Mouse (Mus musculus) hindbrain, embryonic 12.5 days (tissue): ENCODE measurements around the gene Wwtr1. TPM values are rescaled to one million over a fixed set of nuclear protein-coding genes. Genes with fewer than 3 reads are reported as not detected.

ENCODE experiments used
- ATAC-seq: fragments of 200-750 bp; cut with Nextera tagmentation; 2 replicates; pipeline ENCODE4 v1.8.0; 2017; ENCODE audit warnings: moderate TSS enrichment; ENCODE audit not compliant: low FRiP score
- H3K27ac ChIP-seq: fragments of 300-500 bp; sonication (generic); 2 replicates; pipeline ENCODE4 v1.5.1; 2016; ENCODE audit warnings: mild to moderate bottlenecking
- H3K27me3 ChIP-seq: fragments of 300-500 bp; sonication (generic); 2 replicates; pipeline ENCODE4 v1.6.1; 2016; ENCODE audit warnings: mild to moderate bottlenecking
- H3K36me3 ChIP-seq: fragments of 300-500 bp; sonication (generic); 2 replicates; pipeline ENCODE4 v1.6.1; 2016; ENCODE audit warnings: mild to moderate bottlenecking
- H3K4me1 ChIP-seq: fragments of 300-500 bp; sonication (generic); 2 replicates; pipeline ENCODE4 v1.6.1; 2016
- H3K4me2 ChIP-seq: fragments of 300-500 bp; sonication (generic); replicated peaks from 2 replicates; pipeline ENCODE4 v1.6.1; 2016; ENCODE audit warnings: mild to moderate bottlenecking
- H3K4me3 ChIP-seq: fragments of 300-500 bp; sonication (generic); 2 replicates; pipeline ENCODE4 v1.5.1; 2016; ENCODE audit warnings: mild to moderate bottlenecking
- H3K9ac ChIP-seq: fragments of 300-500 bp; sonication (generic); 2 replicates; pipeline ENCODE4 v1.6.1; 2016; ENCODE audit warnings: mild to moderate bottlenecking, moderate library complexity
- H3K9me3 ChIP-seq: fragments of 300-500 bp; sonication (generic); replicated peaks from 2 replicates; pipeline ENCODE4 v1.6.1; 2016; ENCODE audit warnings: mild to moderate bottlenecking
- WGBS: fragments of 180-500 bp; shearing (Covaris S2); methylation state at CpG from one replicate; pipeline ENCODE4 v1.1.7; 2016; 5-methylcytosine and 5-hydroxymethylcytosine counted together
- polyA plus RNA-seq: library from polyadenylated mRNA; unstranded; fragments of >200 nt; fragmentation: Nextera tagmentation; extraction: Ambion mirVana; gene quantifications from 2 replicates; pipeline ENCODE4 v1.2.1, GENCODE M21; 2016

Gene Wwtr1
- polyA plus RNA-seq, 1 experiment from 2014 or later = 14.2 TPM

DNA sequence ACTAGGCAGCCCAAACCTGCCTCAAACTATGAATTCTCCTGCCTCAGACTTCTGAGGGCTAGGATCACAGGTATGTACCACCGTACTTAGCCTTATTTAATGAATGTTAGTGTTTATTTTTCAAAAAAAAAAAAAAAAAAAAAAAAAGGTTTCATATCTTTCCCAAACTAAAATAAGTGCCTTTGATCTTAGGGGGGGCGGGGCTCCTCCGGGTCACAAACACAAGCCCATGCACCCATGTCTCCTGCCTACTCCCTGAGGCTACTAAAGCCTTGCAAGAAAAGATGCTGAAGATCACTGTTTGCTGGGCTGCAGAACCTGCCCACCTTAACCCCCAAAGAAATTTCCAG, 20.8 kb downstream of the Wwtr1 start:
- Histone ChIP-seq H3K4me1 (no peaks in the 10 kb centered on the region), H3K9me3 (no peaks in the 10 kb centered on the region), H3K9ac (no peak overlapping the region), H3K4me3 (no peak overlapping the region), H3K27ac (no peak overlapping the region), H3K27me3 (no peaks in the 10 kb centered on the region), H3K4me2 (no peak overlapping the region), H3K36me3 (no peaks in the 10 kb centered on the region)
- WGBS = 89% methylated on average over 3 of the region's 3 CpGs
- no peak for ATAC-seq

DNA sequence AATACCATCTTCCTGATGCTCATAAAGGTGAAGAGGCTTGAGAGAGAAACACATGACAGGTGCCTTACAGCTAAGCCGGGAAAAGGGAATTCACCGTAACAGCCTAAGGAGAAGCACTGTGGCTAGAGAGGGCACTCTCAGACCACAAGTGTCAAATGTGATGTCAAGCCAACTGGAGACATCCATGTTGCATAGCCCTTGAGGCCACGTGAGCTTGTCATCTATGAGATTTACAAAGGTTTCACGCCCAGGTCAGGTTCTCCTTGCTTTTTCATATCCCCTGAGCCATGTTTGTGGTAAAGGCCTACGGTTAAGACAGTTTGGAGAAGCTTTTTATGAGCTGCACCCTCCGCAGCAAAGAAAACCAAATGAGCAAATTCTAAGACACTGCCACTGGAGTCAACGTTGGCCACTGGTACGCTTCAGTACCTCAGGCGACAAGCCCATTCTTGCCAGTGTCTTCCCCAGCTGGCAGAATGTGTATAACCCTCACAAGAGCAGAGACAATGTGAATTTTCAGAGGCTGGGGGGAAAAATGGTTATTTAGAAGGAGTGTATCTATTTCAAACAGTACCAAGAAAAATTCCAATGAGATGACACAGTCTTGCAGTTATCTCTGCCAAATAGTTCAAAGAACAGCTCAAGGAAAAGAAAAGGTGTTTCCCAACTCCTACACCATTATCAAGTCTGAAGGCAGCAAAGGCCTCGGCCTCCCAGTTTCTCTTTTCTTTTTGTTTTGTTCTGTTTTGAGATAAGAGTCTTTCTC, 21.4 kb downstream of the Wwtr1 start:
- ATAC-seq = no peak
- H3K9me3 ChIP-seq = no peaks in the 10 kb centered on the region
- WGBS = 93% methylated on average over 10 of the region's 10 CpGs
- no peak overlapping the region for H3K4me2 ChIP-seq
- no peaks in the 10 kb centered on the region for H3K27me3 ChIP-seq
- H3K9ac ChIP-seq = no peak overlapping the region
- H3K4me3 ChIP-seq = no peak overlapping the region
- no peaks in the 10 kb centered on the region for H3K36me3 ChIP-seq
- H3K4me1 ChIP-seq = no peaks in the 10 kb centered on the region
- no peak overlapping the region for H3K27ac ChIP-seq

DNA sequence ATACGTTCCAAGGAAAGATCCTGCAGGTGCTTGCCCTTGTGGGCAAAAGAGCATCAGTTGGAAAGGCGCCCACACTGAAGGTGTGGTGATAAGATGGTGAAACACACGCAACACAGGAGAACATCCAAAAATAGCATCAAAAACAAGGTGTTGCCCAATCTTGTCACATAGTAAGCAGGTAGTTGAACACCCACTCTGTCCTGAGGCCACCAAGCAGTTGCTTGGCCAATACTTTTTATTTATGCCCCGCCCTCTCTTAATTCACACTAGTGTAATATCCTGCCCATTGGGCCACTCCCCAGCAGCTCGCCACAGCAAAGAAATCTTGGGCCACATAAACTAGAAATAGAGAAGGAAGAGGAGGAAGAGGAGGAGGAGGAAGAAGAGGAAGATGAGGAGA, 22.6 kb downstream of the Wwtr1 start:
- Histone ChIP-seq H3K4me2 (no peak overlapping the region), H3K36me3 (no peaks in the 10 kb centered on the region), H3K4me3 (no peak overlapping the region), H3K27ac (no peak overlapping the region), H3K27me3 (no peaks in the 10 kb centered on the region), H3K9me3 (no peaks in the 10 kb centered on the region), H3K4me1 (no peaks in the 10 kb centered on the region), H3K9ac (no peak overlapping the region)
- no peak for ATAC-seq
- 94% methylated on average over 5 of the region's 5 CpGs for WGBS

GRCm38 (mm10) chr3:57551210-57551609, 24.5 kb downstream of the Wwtr1 start:
- Histone ChIP-seq H3K27ac (no peak overlapping the region), H3K9me3 (no peaks in the 10 kb centered on the region), H3K4me1 (peaks cover 9% of the 10 kb centered on the region; the same call in 1 of the 2 replicates), H3K27me3 (no peaks in the 10 kb centered on the region), H3K9ac (no peak overlapping the region), H3K36me3 (no peaks in the 10 kb centered on the region), H3K4me3 (no peak overlapping the region), H3K4me2 (no peak overlapping the region)
- ATAC-seq = no peak
- WGBS = 79% methylated on average over 2 of the region's 2 CpGs

DNA sequence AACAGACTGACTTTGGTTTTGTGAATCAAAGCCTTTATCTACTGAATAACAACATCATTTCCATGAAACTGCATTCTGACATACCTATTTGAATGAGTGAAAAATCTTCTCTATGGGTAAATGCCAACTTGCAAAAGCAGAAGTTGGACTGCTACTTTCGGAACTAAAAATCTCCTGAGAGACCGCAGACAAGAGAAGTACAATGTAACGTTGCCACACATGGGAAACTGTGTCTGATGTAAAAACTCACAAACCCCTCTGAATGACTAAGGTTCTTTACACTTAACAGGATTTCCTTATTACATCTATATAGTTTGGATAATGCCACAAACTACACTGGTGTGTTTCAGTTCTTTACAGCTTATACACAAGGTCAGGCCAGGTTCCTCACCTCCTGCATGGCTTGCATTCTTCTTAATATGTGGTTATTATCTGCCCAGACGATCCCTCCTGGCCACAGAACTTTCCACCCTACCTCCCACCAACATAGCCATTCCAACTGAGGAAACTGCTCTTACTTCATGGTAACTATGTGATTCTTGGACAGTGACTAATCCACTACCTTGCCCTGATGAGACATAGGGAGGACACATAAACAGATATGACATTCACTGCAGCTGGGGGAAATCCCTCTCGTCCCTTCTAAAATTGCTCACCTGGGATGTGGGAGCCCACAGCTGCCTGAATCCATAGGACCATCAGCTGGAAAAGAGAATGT, 25.1 kb downstream of the Wwtr1 start:
- Histone ChIP-seq H3K4me1 (peaks cover 9% of the 10 kb centered on the region; the same call in 1 of the 2 replicates), H3K4me2 (no peak overlapping the region), H3K9ac (no peak overlapping the region), H3K27ac (no peak overlapping the region), H3K9me3 (no peaks in the 10 kb centered on the region), H3K4me3 (no peak overlapping the region), H3K36me3 (no peaks in the 10 kb centered on the region), H3K27me3 (no peaks in the 10 kb centered on the region)
- WGBS = 86% methylated on average over 5 of the region's 5 CpGs
- no peak for ATAC-seq

DNA sequence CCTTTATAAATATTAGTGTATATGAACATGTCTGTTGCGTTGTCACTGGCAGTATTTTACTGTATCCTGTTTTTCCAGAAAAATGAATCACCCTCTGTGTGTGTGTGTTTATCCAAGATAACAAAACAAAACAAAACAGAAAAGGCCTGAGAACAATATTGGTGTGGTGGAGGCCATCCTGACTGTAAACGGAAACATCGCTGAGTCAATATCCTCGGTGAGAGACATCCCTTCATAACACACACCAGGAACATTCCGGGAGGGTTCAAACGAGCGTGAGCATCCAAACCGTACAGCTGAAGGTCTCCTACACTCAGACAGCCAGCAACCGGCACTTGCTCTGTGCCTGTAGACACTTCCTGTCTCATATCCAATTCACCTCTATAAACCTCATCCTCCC, 31.6 kb downstream of the Wwtr1 start:
- no peak overlapping the region for H3K4me2 ChIP-seq
- no peak for ATAC-seq
- no peaks in the 10 kb centered on the region for H3K36me3 ChIP-seq
- H3K27ac ChIP-seq = no peak overlapping the region
- H3K27me3 ChIP-seq = no peaks in the 10 kb centered on the region
- no peaks in the 10 kb centered on the region for H3K9me3 ChIP-seq
- no peak overlapping the region for H3K4me3 ChIP-seq
- H3K4me1 ChIP-seq = peaks cover 9% of the 10 kb centered on the region; the same call in 1 of the 2 replicates
- H3K9ac ChIP-seq = no peak overlapping the region
- WGBS = 91% methylated on average over 9 of the region's 9 CpGs

GRCm38 (mm10) chr3:57542848-57543380, 32.8 kb downstream of the Wwtr1 start:
- H3K27me3 ChIP-seq = no peaks in the 10 kb centered on the region

DNA sequence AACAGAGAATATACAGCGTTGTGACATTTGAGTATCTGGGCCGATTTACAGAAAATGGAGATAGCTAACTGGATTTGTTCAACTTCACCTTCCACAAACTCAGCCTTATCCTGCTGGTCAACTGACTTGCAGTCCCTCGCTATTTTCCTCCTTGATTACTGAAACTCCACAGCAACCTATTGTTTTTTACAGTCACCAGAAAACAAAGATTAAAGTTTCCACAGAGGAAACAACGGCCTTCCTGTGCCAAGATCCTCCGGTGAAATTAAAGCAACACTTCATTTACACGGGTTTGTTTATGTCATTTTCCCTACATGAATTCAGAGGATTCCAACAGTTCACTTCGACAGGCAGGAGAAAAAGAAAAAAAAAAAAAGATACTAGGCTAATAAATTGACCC, 34.5 kb downstream of the Wwtr1 start:
- Histone ChIP-seq H3K9ac (no peak overlapping the region), H3K27me3 (no peaks in the 10 kb centered on the region), H3K4me3 (no peak overlapping the region), H3K4me2 (no peak overlapping the region), H3K27ac (no peak overlapping the region), H3K4me1 (no peaks in the 10 kb centered on the region), H3K36me3 (no peaks in the 10 kb centered on the region), H3K9me3 (no peaks in the 10 kb centered on the region)
- WGBS = 79% methylated on average over 7 of the region's 7 CpGs
- ATAC-seq = no peak

More at GRCm38 (mm10) chr3:57542848-57543380, 32.8 kb downstream of the Wwtr1 start:
- no peaks in the 10 kb centered on the region for H3K9me3 ChIP-seq
- peaks cover 9% of the 10 kb centered on the region; the same call in 1 of the 2 replicates for H3K4me1 ChIP-seq
- H3K4me3 ChIP-seq = no peak overlapping the region
- no peak for ATAC-seq
- no peak overlapping the region for H3K4me2 ChIP-seq
- H3K9ac ChIP-seq = no peak overlapping the region
- no peaks in the 10 kb centered on the region for H3K36me3 ChIP-seq
- H3K27ac ChIP-seq = no peak overlapping the region

DNA sequence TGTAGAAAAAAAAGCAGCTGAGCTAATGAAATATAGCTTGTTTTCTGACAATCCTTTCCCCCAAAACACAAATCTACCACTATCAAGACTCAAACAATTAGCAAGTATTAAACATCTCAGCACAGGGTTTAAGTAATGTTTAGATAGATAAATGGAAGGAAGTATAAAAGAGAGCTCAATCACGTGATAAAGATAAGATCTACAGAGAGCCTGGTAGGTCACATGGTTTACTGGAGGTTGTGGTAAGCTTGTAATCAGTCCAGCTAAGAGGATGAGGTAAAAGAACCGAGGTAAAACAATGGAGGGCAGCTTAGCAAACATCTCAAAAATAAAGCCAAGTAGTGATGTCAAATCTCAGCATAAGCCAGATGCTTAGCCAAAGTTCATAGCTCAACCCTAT, 35.2 kb downstream of the Wwtr1 start:
- no peak for ATAC-seq
- Histone ChIP-seq H3K36me3 (no peaks in the 10 kb centered on the region), H3K4me2 (no peak overlapping the region)

GRCm38 (mm10) chr3:57535483-57536185, 40.1 kb downstream of the Wwtr1 start:
- no peaks in the 10 kb centered on the region for H3K36me3 ChIP-seq
- no peak overlapping the region for H3K4me2 ChIP-seq
- H3K4me1 ChIP-seq = peaks cover 4% of the 10 kb centered on the region; the same call in 1 of the 2 replicates
- no peak overlapping the region for H3K27ac ChIP-seq
- H3K27me3 ChIP-seq = no peaks in the 10 kb centered on the region
- no peak for ATAC-seq
- no peaks in the 10 kb centered on the region for H3K9me3 ChIP-seq
- H3K9ac ChIP-seq = no peak overlapping the region
- no peak overlapping the region for H3K4me3 ChIP-seq
- 75% methylated on average over 13 of the region's 13 CpGs for WGBS

More for the DNA sequence above, 35.2 kb downstream of the Wwtr1 start:
- WGBS = 66% methylated on average over 2 of the region's 2 CpGs
- Histone ChIP-seq H3K9me3 (no peaks in the 10 kb centered on the region), H3K4me1 (peaks cover 4% of the 10 kb centered on the region; the same call in 1 of the 2 replicates), H3K9ac (no peak overlapping the region), H3K27me3 (no peaks in the 10 kb centered on the region), H3K27ac (no peak overlapping the region), H3K4me3 (no peak overlapping the region)

DNA sequence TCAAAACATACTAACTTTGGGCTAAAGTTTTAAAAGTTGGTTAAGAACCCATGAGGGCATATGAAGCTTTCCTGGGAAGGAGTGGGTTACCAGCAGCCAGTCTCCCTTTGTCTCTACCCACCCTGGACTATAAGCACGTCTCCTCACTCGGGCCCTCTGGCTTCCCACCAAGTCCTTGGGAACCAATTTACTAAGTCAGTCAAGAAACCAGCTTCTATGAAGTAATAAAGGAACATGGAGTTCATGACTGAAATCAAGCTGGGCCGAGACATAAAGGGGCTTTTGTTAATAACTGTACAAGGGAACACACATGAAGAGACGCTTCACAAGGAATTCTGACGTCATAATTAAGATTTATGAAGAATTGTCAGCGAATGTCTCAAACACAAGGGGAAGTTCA, 41.3 kb downstream of the Wwtr1 start:
- no peak overlapping the region for H3K9ac ChIP-seq
- H3K9me3 ChIP-seq = no peaks in the 10 kb centered on the region
- H3K36me3 ChIP-seq = no peaks in the 10 kb centered on the region
- H3K27ac ChIP-seq = no peak overlapping the region
- H3K27me3 ChIP-seq = no peaks in the 10 kb centered on the region
- H3K4me1 ChIP-seq = peaks cover 4% of the 10 kb centered on the region; the same call in 1 of the 2 replicates
- no peak overlapping the region for H3K4me3 ChIP-seq
- WGBS = 56% methylated on average over 6 of the region's 6 CpGs
- no peak overlapping the region for H3K4me2 ChIP-seq
- ATAC-seq = no peak

DNA sequence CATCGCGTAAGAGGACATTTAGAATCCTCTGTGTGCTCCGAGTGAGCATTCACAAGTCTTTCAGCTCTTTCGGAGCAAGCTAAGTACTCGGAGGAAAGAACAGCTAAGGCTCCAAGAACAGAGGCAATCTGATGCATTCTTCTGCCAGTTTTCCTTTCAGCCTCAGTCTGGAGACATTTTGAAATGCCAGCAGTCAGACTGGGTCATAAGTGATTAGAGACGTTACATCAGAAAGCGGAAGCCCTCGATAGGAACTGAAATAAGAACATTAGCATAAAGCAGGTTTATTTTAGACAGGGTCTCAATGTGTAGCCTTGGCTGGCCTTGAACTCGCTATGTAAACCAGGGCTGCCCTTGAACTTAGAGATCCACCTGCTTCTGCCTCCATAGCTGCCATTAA, 41.8 kb downstream of the Wwtr1 start:
- H3K27me3 ChIP-seq = no peaks in the 10 kb centered on the region
- H3K27ac ChIP-seq = no peak overlapping the region
- WGBS = 91% methylated on average over 9 of the region's 9 CpGs
- no peak overlapping the region for H3K4me2 ChIP-seq
- no peaks in the 10 kb centered on the region for H3K36me3 ChIP-seq
- H3K4me3 ChIP-seq = no peak overlapping the region
- peaks cover 4% of the 10 kb centered on the region; the same call in 1 of the 2 replicates for H3K4me1 ChIP-seq
- ATAC-seq = no peak
- H3K9ac ChIP-seq = no peak overlapping the region
- H3K9me3 ChIP-seq = no peaks in the 10 kb centered on the region
